Comparison of ENCODE assay signal across 15 mouse cellular contexts in genomic region chr15:67345179-67346148, GRCm38 (mm10).
DNase-seq lines count a peak whose midpoint lies in the region; ATAC-seq and TF ChIP-seq lines count a peak whose summit lies in the region.
"Had no signal": no experiment of that assay in that cellular context is flagged by ENCODE, and none has a peak within 500 bp of the region (broad histone marks: within the 10 kb centered on the region; RNA-seq: fewer than 3 reads in every experiment).

No protein-coding gene starts in this region.

- no peak overlapping the region for H3K4me3 ChIP-seq in liver, embryonic 15.5 days (replicated peaks)
- H3K4me3 ChIP-seq in bone marrow macrophage, adult 2 months (ENCODE audit: insufficient read depth, low read length): no peak overlapping the region
- no peak overlapping the region for H3K4me3 ChIP-seq in hindbrain, embryonic 14.5 days (replicated peaks; ENCODE audit: low read length)
- H3K4me3 ChIP-seq: embryonic facial prominence, embryonic 13.5 days; limb, embryonic 12.5 days had no signal

- H3K4me2 ChIP-seq in liver, embryonic 15.5 days: no peak overlapping the region
- H3K4me2 ChIP-seq in hindbrain, embryonic 14.5 days (replicated peaks): no peak overlapping the region
- H3K4me2 ChIP-seq: embryonic facial prominence, embryonic 13.5 days; limb, embryonic 12.5 days had no signal

- no peak for DNase-seq in liver
- DNase-seq in CD4-positive, CD25-positive, alpha-beta regulatory T cell, adult 2 months (ENCODE audit: low read depth, low spot score): peak; percentile 38
- no peak for DNase-seq in left cerebral cortex, adult 11 months (ENCODE audit: low spot score)
- DNase-seq in hindbrain, embryonic 14.5 days (ENCODE audit: low spot score): no peak
- DNase-seq: adrenal gland, adult 8-10 months; cerebellum, postnatal 25 days; kidney, adult 11 months; kidney, postnatal 25 days; right cerebral cortex, adult 18-20 months; thymus, adult 18-20 months had no signal

- ATAC-seq in liver, embryonic 15.5 days (ENCODE audit: insufficient read depth): no peak
- ATAC-seq in megakaryocyte progenitor cell, adult 5-6 weeks (replicated peaks; ENCODE audit: poor library complexity): peak; percentile 99
- ATAC-seq in hindbrain, embryonic 14.5 days (ENCODE audit: low FRiP score): no peak

- TF ChIP-seq CTCF in bone marrow macrophage, adult 2 months (IDR thresholded peaks at IDR 0.05; ENCODE audit: low read depth, low read length): no peak

- no peaks in the 10 kb centered on the region for H3K9me3 ChIP-seq in liver, embryonic 15.5 days (replicated peaks)
- no peaks in the 10 kb centered on the region for H3K9me3 ChIP-seq in hindbrain, embryonic 14.5 days (ENCODE audit: control insufficient read depth, low read length)
- H3K9me3 ChIP-seq: embryonic facial prominence, embryonic 13.5 days; limb, embryonic 12.5 days had no signal

- H3K4me1 ChIP-seq in liver, embryonic 15.5 days (replicated peaks): no peaks in the 10 kb centered on the region
- peaks cover 13% of the 10 kb centered on the region for H3K4me1 ChIP-seq in bone marrow macrophage, adult 2 months (ENCODE audit: control insufficient read depth, insufficient read depth, low read length)
- no peaks in the 10 kb centered on the region for H3K4me1 ChIP-seq in hindbrain, embryonic 14.5 days (replicated peaks; ENCODE audit: control insufficient read depth, insufficient read depth, low read length)
- H3K4me1 ChIP-seq: embryonic facial prominence, embryonic 13.5 days; limb, embryonic 12.5 days had no signal

- H3K27ac ChIP-seq in liver, embryonic 15.5 days (replicated peaks): 0 out of 2 replicates have a peak overlapping the region, but pooled peaks have one; percentile 38
- peak overlapping the region; percentile 94 for H3K27ac ChIP-seq in bone marrow macrophage, adult 2 months (ENCODE audit: insufficient read depth, low read depth, low read length)
- no peak overlapping the region for H3K27ac ChIP-seq in hindbrain, embryonic 14.5 days
- H3K27ac ChIP-seq: embryonic facial prominence, embryonic 13.5 days; limb, embryonic 12.5 days had no signal

- H3K27me3 ChIP-seq in liver, embryonic 15.5 days: no peaks in the 10 kb centered on the region
- no peaks in the 10 kb centered on the region for H3K27me3 ChIP-seq in hindbrain, embryonic 14.5 days (ENCODE audit: control insufficient read depth, insufficient read depth, low read length)
- H3K27me3 ChIP-seq: embryonic facial prominence, embryonic 13.5 days; limb, embryonic 12.5 days had no signal

- H3K9ac ChIP-seq in liver, embryonic 15.5 days: no peak overlapping the region
- H3K9ac ChIP-seq in hindbrain, embryonic 14.5 days: no peak overlapping the region
- H3K9ac ChIP-seq: embryonic facial prominence, embryonic 13.5 days; limb, embryonic 12.5 days had no signal

- H3K36me3 ChIP-seq in liver, embryonic 15.5 days (replicated peaks): no peaks in the 10 kb centered on the region
- H3K36me3 ChIP-seq in hindbrain, embryonic 14.5 days (replicated peaks; ENCODE audit: control insufficient read depth, insufficient read depth): no peaks in the 10 kb centered on the region
- H3K36me3 ChIP-seq: embryonic facial prominence, embryonic 13.5 days; limb, embryonic 12.5 days had no signal

- TF ChIP-seq POLR2A in bone marrow macrophage, adult 2 months (IDR thresholded peaks at IDR 0.05; ENCODE audit: borderline replicate concordance, low read depth, low read length): no peak

- WGBS in liver, embryonic 15.5 days (ENCODE audit: insufficient replicate concordance): 34% methylated on average over 7 of the region's 7 CpGs
- 85% methylated on average over 7 of the region's 7 CpGs for WGBS in hindbrain, embryonic 14.5 days
